Mouse (Mus musculus) gastrocnemius, postnatal 14 days (tissue): ENCODE data around the gene Micall2. TPM values are rescaled to one million over a fixed set of nuclear protein-coding genes. Genes with fewer than 3 reads are reported as not detected.

Experiments used
- microRNA-seq, 2 experiments: library from miRNA; unstranded; fragments of <30 nt; microRNA quantifications; one replicate each; pipeline ENCODE4 v1.2.0; 2021
- total RNA-seq, 2 experiments: library from RNA; stranded (reverse); gene quantifications; 2 replicates each; pipeline ENCODE4 v1.2.3; 2021

The Micall2 gene
- total RNA-seq, 2 experiments from 2014 or later, result 3.0 to 3.1 TPM

Small RNA genes lying within 50 kb of the gene (microRNA-seq; reads per million reads assigned to microRNA genes)
- 0 reads per million in 2 experiments for gene Mir7037

Other genes starting within 250 kb of the Micall2 start
- not detected for gene Uncx, start 192.8 kb downstream of the Micall2 start, total RNA-seq
- gene Ints1, start 39.3 kb upstream of the Micall2 start, total RNA-seq, result 10 to 100 TPM; 36.1 to 36.4 TPM
- gene Mafk, start 55.2 kb upstream of the Micall2 start, total RNA-seq, result 10 to 100 TPM; 11.1 to 13.6 TPM
- gene Tmem184a, start 83.6 kb upstream of the Micall2 start, total RNA-seq, result under 1 TPM; 0.45 to 0.55 TPM
- not detected for gene Gm26938, start 90.1 kb upstream of the Micall2 start, total RNA-seq
- gene Psmg3, start 90.5 kb upstream of the Micall2 start, total RNA-seq, result 1 to 10 TPM; 7.5 to 8.8 TPM
- gene Elfn1, start 171.6 kb upstream of the Micall2 start, total RNA-seq, result under 1 TPM; 0.09 to 0.25 TPM